Mouse (Mus musculus) layer of hippocampus, adult 2 months (tissue): ENCODE measurements around the gene Cbfa2t2. TPM values are rescaled to one million over a fixed set of nuclear protein-coding genes. Genes with fewer than 3 reads are reported as not detected.

Experiments
- DNase-seq, 2 experiments: peaks; one replicate each; pipeline ENCODE4 v3.0.0; 2022; ENCODE audit warnings: low spot score in 2 of 2
- H3K27ac ChIP-seq: fragments of 200-600 bp; 2 replicates; pipeline ENCODE4 v1.8.1; 2022
- H3K4me3 ChIP-seq: fragments of 200-600 bp; 2 replicates; pipeline ENCODE4 v1.8.1; 2022; ENCODE audit warnings: mild to moderate bottlenecking
- CTCF ChIP-seq: fragments of 200-600 bp; conservative IDR thresholded peaks from 2 replicates; pipeline ENCODE4 v1.8.1; 2022; ENCODE audit warnings: antibody characterized with exemption, mild to moderate bottlenecking, moderate library complexity
- long read RNA-seq, 2 experiments: library from polyadenylated mRNA; stranded (forward); transcript quantifications; one replicate each; pipeline ENCODE4 v2.0.0; 2021; ENCODE audit warnings: borderline mapping rate in 2 of 2
- total RNA-seq, 2 experiments: library from RNA; stranded (reverse); gene quantifications; 2 replicates each; pipeline ENCODE4 v1.2.3; 2021

Cbfa2t2 gene
- total RNA-seq = 10 to 100 TPM; 55.1 to 55.8 TPM
- long read RNA-seq, experiment 1, full-length matches to known transcripts = 14 of 33 reads
- long read RNA-seq, experiment 1, partial matches to known transcripts = 2 of 33 reads
- long read RNA-seq, experiment 1, other reads (novel, unspliced or antisense) = 17 of 33 reads
- long read RNA-seq, experiment 2, full-length matches to known transcripts = 17 of 31 reads
- long read RNA-seq, experiment 2, partial matches to known transcripts = 2 of 31 reads
- long read RNA-seq, experiment 2, other reads (novel, unspliced or antisense) = 12 of 31 reads

DNA sequence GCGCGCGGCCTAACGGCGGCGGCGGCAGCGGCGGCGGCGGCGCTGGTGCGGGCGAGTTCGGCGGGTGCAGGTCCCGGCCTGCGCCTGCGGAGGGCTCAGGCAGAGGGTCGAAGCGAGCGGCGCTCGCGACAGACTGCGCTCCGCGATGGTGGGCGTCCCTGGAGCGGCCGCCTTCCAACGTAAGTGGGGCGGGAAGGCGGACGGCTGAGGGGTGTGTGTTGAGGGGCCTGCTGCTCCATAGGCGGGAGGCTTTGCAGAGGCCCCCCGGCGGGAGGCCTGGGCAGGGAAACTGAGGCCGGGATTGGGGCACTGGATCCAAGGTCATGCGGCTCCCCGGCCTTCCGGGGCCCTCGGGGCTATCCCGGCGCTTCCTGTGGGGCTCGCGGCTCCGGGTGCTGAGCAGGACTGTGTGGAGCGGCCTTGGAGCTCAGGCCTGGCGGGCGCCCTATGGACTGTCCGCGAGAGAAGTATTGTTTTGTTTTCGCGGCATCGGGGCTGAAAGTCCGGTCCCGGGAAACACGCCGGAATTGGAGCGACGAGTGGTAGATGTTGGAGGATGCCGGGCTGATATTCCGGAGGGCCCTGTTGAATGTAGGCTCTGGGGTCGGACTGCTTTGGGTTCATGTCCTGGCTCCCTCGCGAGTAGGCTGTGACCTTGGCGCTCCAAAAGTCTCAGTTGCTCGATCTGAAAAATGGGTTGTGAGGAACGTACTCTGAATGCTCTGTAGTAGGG, at the start of gene Cbfa2t2:
Gene Cbfa2t2, plus strand, starts transcription at position 24 of the 733 bp plus-strand sequence.
- 0 out of 2 replicates have a peak, but pooled peaks have one; percentile 1 for TF ChIP-seq CTCF
- peak in 1 of 2 experiments; percentile 46 for DNase-seq
- peak within 1 kb of the TSS; percentile 97 for H3K4me3 ChIP-seq
- H3K27ac ChIP-seq = peak within 1 kb of the TSS; percentile 96

DNA sequence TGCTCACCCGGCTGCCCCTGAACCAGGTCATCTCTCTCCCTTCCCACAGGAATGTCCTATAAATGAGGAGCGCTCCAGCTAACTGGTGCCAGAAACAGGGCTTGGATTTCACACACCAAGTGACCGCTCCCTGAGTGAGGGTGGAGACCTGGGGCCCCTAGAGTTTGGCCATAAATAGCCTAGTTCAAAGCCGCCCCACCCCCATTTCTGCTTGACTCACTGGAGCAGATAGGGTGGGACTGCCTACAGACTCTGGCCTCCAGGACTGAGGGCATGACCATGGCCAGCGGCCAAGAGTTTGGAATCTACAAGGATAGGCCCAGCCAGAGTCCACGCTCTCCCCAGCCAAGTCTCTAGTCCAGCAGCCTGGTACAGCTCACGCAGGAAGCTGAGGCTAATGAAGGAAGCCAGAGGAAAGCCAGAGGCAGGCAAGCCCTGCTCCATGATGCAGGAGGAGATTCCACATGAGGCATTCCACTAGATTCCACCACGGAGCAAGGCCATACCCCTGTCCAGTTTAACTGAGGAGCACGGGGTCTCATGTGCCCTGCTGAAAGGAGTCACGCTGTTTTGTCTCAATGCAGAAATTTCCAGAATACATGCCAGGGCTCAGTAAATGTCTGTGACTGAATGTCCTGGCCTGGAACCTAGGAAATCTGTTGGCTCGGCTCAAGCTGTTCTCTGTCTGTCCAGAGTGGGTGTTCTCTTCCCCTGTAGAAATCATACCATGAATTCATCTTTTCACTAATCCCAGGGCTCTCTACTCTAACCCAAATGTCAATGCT, 45.9 kb upstream of the Cbfa2t2 start:
- TF ChIP-seq CTCF = no peak
- Histone ChIP-seq H3K27ac (peak overlapping the region; percentile 83), H3K4me3 (no peak overlapping the region)
- DNase-seq = peak in 1 of 2 experiments; percentile 54

DNA sequence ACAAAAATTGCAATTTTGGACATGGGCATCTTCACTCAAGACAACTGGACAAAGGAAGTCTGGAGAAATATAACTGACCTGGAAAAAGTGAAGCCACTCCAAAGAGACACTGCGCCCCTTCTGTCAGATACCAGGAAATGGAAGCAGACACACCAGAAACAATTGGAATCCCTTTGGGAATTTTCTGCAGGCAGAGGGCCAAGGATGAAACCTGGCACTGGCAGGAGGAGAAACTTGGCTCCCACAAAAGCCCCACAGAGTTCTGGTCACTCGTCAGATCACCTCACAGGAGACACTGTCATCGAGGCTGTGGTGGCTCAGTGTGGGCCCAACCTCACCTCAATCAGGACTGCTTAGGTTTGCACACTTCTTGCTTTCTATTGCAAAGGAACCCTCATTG, 41.7 kb upstream of the Cbfa2t2 start:
- DNase-seq = no peak
- Histone ChIP-seq H3K4me3 (no peak overlapping the region), H3K27ac (no peak overlapping the region)
- no peak for TF ChIP-seq CTCF

DNA sequence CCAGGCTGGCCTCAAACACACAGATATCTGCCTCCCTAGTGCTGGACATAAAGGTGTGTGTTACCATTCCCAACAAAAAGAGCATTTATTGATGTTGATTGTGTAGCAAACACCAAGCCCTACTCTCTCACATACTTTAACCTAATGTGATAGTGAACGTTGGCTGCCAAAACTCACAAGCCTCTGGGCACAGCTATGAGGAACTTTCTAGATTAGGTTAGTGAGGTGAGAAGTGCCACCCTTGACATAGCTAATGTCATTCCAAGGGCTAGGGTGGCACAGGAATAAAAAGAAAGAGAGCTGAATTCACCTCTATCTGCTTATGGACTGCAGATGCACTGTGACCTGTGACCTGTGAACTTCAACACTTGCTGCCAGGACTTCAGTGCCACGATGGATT, 39.8 kb upstream of the Cbfa2t2 start:
- H3K4me3 ChIP-seq = no peak overlapping the region
- DNase-seq = no peak
- no peak overlapping the region for H3K27ac ChIP-seq
- TF ChIP-seq CTCF = no peak

GRCm38 (mm10) chr2:154398267-154398666, 38.0 kb upstream of the Cbfa2t2 start:
- no peak for TF ChIP-seq CTCF
- no peak for DNase-seq
- peak overlapping the region; percentile 62 for H3K27ac ChIP-seq
- no peak overlapping the region for H3K4me3 ChIP-seq

DNA sequence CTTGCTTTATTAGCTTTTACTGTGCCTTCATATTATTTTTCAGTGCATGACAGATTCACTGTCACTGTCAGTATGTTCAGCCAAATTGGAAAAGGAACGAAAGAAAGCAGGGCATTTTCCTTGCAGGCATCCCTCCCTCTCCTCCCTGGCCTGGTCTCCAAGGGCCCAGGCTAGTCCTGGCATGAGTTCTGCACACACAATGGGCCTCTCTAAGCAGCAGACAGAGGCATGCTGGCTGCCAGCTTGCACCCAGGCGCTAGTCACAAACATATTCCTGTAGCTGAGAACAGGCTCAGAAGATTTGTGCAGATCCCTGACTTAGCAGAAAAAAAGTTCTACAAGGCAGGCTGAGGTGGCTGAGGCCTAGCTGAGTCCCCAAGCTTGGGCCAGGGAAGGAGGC, 37.0 kb upstream of the Cbfa2t2 start:
- H3K27ac ChIP-seq = peak overlapping the region; percentile 77
- peak in 1 of 2 experiments; percentile 72 for DNase-seq
- no peak overlapping the region for H3K4me3 ChIP-seq
- TF ChIP-seq CTCF = no peak

GRCm38 (mm10) chr2:154401976-154402375, 34.3 kb upstream of the Cbfa2t2 start:
- DNase-seq = no peak
- no peak overlapping the region for H3K27ac ChIP-seq
- H3K4me3 ChIP-seq = no peak overlapping the region
- no peak for TF ChIP-seq CTCF

- TF ChIP-seq CTCF = 0 out of 2 replicates have a peak, but pooled peaks have one; percentile 25
- peak overlapping the region; percentile 57 for H3K27ac ChIP-seq
- H3K4me3 ChIP-seq = no peak overlapping the region
- no peak for DNase-seq
These were observed 33.5 kb upstream of the Cbfa2t2 start for GRCm38 (mm10) chr2:154402811-154403210.

DNA sequence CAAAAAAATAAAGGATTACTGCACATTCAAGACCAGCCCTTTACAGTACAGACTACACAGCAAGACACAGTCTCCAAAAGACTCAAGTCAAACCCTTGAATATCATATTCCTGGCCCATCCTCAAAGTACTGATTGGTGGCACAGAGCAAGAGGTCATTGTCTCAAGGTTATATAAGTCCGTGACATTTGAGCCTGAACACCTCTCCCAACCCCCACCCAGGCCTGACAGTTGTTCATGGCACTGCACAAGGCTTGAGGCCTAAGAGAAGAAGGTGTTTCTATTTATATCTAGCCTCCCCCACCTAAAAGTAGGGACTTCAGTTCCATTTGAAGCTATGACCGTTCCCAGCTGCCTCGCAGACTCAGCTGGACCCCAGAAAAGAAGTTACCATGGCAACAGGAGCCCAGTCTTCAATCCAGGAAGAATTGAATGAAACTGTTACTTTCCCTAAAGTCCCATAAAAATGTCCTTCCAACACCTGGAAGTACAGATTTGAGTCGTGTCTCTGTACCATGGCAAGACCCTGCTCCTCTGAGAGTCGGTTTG, 30.8 kb upstream of the Cbfa2t2 start:
- TF ChIP-seq CTCF = no peak
- no peak for DNase-seq
- peak overlapping the region; percentile 16 for H3K4me3 ChIP-seq
- peak overlapping the region; percentile 94 for H3K27ac ChIP-seq

DNA sequence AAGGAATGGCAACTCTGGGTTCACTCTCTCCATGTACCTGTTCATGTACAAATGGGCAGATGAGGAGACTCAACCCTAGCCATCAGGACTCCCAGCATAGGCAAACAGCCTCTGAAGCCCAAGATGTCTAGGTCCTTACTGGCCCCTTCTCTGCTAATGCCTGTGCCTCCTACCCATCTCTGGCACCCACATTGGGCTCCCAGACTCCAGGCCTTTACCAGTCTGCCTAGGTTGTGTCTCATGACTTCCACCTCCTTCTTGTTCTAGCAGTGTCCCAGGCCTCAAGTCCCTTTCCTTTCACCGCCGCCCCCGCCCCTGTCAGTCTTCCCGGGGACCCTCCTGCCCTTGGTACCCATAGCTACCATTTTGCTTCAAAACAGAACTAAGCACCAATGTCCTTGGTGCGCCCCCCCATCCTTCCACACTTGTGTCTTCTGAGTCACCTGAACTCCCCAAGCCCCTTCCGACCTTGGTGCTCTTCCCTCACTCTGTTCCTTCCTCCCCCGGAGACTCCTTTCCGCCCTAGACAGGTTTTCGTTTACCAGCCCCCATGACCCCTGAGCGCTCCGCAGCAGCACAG, 29.1 kb upstream of the Cbfa2t2 start:
- peak overlapping the region; percentile 72 for H3K4me3 ChIP-seq
- peak overlapping the region; percentile 94 for H3K27ac ChIP-seq
- no peak for DNase-seq
- no peak for TF ChIP-seq CTCF

DNA sequence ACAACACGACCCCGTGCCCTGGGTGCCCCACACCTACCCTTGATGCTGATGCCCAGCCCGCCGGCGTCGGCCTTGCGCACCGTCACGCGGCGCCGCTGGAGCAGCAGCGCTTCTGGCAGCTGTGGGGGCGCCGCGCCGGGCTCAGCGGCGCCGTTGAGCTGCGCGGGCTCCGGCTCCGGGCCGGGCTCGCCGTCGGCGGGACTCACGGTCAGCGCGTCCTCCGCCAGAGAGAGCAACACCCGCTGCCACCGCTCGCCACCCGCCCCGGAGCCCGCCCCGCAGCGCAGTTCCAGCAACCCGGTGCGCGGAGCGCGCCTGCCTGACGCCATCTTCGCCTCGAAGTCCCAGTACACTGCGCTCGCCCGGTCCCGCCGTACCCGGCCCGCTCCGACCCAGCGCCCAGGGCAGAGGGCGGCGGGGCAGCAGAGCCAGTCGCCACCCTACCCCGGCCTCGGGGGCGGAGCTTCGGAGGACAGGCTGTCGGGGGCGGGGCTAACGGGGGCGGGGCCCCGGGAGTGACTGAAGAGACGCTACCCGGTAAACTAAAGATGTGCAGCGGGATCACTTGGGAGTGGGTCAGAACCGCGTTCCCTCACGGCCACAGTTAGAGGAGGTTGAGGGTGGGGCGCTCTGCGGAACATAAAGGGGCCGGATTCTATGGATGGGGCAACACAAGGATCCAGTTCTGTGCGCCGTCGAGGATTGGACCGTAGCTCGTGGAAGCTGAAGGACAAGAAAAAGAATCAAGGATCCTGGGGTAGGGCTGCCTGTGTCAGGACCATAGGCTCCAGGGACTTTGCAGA, 28.4 kb upstream of the Cbfa2t2 start, which contains the start of gene Snta1:
Gene Snta1, minus strand, starts transcription at position 457 of the 803 bp plus-strand sequence.
- DNase-seq = peak; percentile 74 to 75
- Histone ChIP-seq H3K4me3 (peak within 1 kb of the TSS; percentile 72), H3K27ac (peak within 1 kb of the TSS; percentile 94)
- TF ChIP-seq CTCF = no peak
